Mouse (Mus musculus): ENCODE results near the gene Itpr1.

DNA sequence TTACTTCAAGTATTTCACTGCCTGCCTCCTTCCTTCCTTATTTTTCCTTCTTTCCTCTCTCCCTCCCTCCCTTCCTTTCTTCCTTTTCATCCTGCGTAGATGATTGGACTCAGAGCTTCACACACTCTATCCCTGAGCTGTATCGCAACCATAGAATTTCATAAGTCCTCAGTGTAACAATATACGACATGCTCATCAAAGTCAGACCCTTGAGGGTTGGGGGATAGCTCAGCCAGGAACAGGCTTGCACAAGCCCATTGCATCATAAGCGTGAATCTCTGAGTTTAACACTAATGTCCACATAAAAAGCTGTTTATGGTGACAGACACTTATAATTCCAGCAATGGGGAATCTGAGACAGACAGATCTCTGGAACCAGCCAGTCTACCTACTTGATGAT lies 385.8 kb downstream of the Itpr1 start:
- TF ChIP-seq GATA1 (IDR thresholded peaks at IDR 0.05; ENCODE audit: low read length) (no peak), TAL1 (IDR thresholded peaks at IDR 0.05; ENCODE audit: low read length) (no peak)

Measured in erythroblast, embryonic 14.5 days (primary cell).